Mouse (Mus musculus) olfactory bulb, adult 2 months (tissue): ENCODE data around the gene Plppr3.

Experiments
- CTCF ChIP-seq: fragments of 200-500 bp; IDR thresholded peaks from 2 replicates; pipeline ENCODE4 v1.5.1; 2012; ENCODE audit warnings: low read depth, mild to moderate bottlenecking, low read length, moderate library complexity; ENCODE audit not compliant: insufficient read depth
- POLR2A ChIP-seq: fragments of 200-500 bp; IDR thresholded peaks from 2 replicates; pipeline ENCODE4 v1.6.1; 2012; ENCODE audit warnings: mild to moderate bottlenecking, low read depth, low read length, moderate library complexity; ENCODE audit not compliant: insufficient read depth

- TF ChIP-seq CTCF = no peak
- peak; percentile 70 for TF ChIP-seq POLR2A
These were observed 34.0 kb upstream of the Plppr3 start, which contains the start of gene Med16 for GRCm38 (mm10) chr10:79908167-79909091.
